Comparison of ENCODE assay signal across 16 mouse cellular contexts in the genomic region with DNA sequence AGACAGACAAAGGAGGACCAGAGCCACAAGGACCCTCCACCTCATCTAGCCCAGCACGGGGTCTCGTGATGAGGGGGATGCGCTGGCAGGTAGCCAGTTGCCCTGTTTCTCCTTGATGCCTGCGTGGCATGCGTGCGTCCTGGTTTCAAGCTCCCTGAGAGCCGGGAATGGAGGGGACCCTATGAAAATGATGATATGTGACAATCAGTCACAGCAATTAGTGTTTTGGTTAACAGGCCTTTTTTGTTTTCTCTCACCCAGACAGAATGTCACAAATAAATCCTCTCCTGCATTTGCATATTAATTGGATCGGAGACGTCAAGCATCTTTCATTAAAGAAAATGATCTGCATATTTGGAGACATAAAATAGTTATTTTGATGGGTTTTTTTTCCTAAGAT.
DNase-seq lines count a peak whose midpoint lies in the region; ATAC-seq and TF ChIP-seq lines count a peak whose summit lies in the region.
"Had no signal": no experiment of that assay in that cellular context is flagged by ENCODE, and none has a peak within 500 bp of the region (broad histone marks: within the 10 kb centered on the region; RNA-seq: fewer than 3 reads in every experiment).

No protein-coding gene starts in this region.

- H3K4me2 ChIP-seq in heart, embryonic 13.5 days = peak overlapping the region; percentile 18; the same call in 1 of the 2 replicates
- H3K4me2 ChIP-seq in hindbrain, embryonic 14.5 days (replicated peaks) = no peak overlapping the region
- H3K4me2 ChIP-seq in hindbrain, embryonic 11.5 days (replicated peaks; ENCODE audit: low read depth, low read length) = no peak overlapping the region
- H3K4me2 ChIP-seq in forebrain, embryonic 14.5 days (ENCODE audit: low read length) = no peak overlapping the region
- H3K4me2 ChIP-seq: hindbrain, embryonic 15.5 days; limb, embryonic 12.5 days; liver, embryonic 12.5 days had no signal

- H3K27me3 ChIP-seq in heart, embryonic 13.5 days (replicated peaks) = no peaks in the 10 kb centered on the region
- peaks cover 84% of the 10 kb centered on the region for H3K27me3 ChIP-seq in hindbrain, embryonic 14.5 days (ENCODE audit: control insufficient read depth, insufficient read depth, low read length)
- H3K27me3 ChIP-seq in hindbrain, embryonic 11.5 days (ENCODE audit: control insufficient read depth, insufficient read depth, low read length) = peaks cover 88% of the 10 kb centered on the region
- H3K27me3 ChIP-seq in forebrain, embryonic 14.5 days (replicated peaks; ENCODE audit: control insufficient read depth, insufficient read depth, low read length) = peaks cover 12% of the 10 kb centered on the region

- TF ChIP-seq POLR2A in brain, embryonic 14.5 days (IDR thresholded peaks at IDR 0.05; ENCODE audit: borderline replicate concordance, extremely low read depth, insufficient read depth, insufficient read length, poor library complexity, severe bottlenecking) = no peak

- intact Hi-C loops in heart, postnatal 10 days (cut with DNase I) = no loop called here

- 67% methylated on average over 9 of the region's 9 CpGs for WGBS in heart, embryonic 13.5 days
- WGBS in hindbrain, embryonic 14.5 days = 55% methylated on average over 9 of the region's 9 CpGs
- 74% methylated on average over 9 of the region's 9 CpGs for WGBS in hindbrain, embryonic 11.5 days
- WGBS in forebrain, embryonic 14.5 days = 25% methylated on average over 9 of the region's 9 CpGs

- peaks cover 86% of the 10 kb centered on the region for H3K4me1 ChIP-seq in heart, embryonic 13.5 days
- peaks cover 30% of the 10 kb centered on the region for H3K4me1 ChIP-seq in hindbrain, embryonic 14.5 days (replicated peaks; ENCODE audit: control insufficient read depth, insufficient read depth, low read length)
- peaks cover 11% of the 10 kb centered on the region for H3K4me1 ChIP-seq in hindbrain, embryonic 11.5 days (replicated peaks; ENCODE audit: control insufficient read depth, insufficient read depth, low read length)
- H3K4me1 ChIP-seq in forebrain, embryonic 14.5 days (ENCODE audit: control insufficient read depth, insufficient read depth, low read length) = peaks cover 26% of the 10 kb centered on the region

- no peaks in the 10 kb centered on the region for H3K9me3 ChIP-seq in heart, embryonic 13.5 days
- no peaks in the 10 kb centered on the region for H3K9me3 ChIP-seq in hindbrain, embryonic 14.5 days (ENCODE audit: control insufficient read depth, low read length)
- no peaks in the 10 kb centered on the region for H3K9me3 ChIP-seq in hindbrain, embryonic 11.5 days (ENCODE audit: control insufficient read depth, low read length)
- no peaks in the 10 kb centered on the region for H3K9me3 ChIP-seq in forebrain, embryonic 14.5 days (replicated peaks; ENCODE audit: control insufficient read depth, low read length)
- H3K9me3 ChIP-seq: hindbrain, embryonic 15.5 days; limb, embryonic 12.5 days; liver, embryonic 12.5 days had no signal

- H3K36me3 ChIP-seq in heart, embryonic 13.5 days = no peaks in the 10 kb centered on the region
- no peaks in the 10 kb centered on the region for H3K36me3 ChIP-seq in hindbrain, embryonic 14.5 days (replicated peaks; ENCODE audit: control insufficient read depth, insufficient read depth)
- no peaks in the 10 kb centered on the region for H3K36me3 ChIP-seq in hindbrain, embryonic 11.5 days (ENCODE audit: control insufficient read depth, insufficient read depth, low read length)
- H3K36me3 ChIP-seq in forebrain, embryonic 14.5 days (ENCODE audit: control insufficient read depth, insufficient read depth, low read length) = no peaks in the 10 kb centered on the region
- H3K36me3 ChIP-seq: hindbrain, embryonic 15.5 days; limb, embryonic 12.5 days; liver, embryonic 12.5 days had no signal

- ATAC-seq in heart, embryonic 13.5 days (ENCODE audit: extremely low read depth, insufficient number of reproducible peaks, low FRiP score, low TSS enrichment) = no peak
- ATAC-seq in hindbrain, embryonic 14.5 days (ENCODE audit: low FRiP score) = no peak
- no peak for ATAC-seq in hindbrain, embryonic 11.5 days (ENCODE audit: low FRiP score)
- no peak; the same call in 1 of the 2 replicates for ATAC-seq in forebrain, embryonic 14.5 days
- ATAC-seq: intestine, postnatal 0 days; liver, embryonic 12.5 days had no signal

- H3K27ac ChIP-seq in heart, embryonic 13.5 days (replicated peaks) = peak overlapping the region; percentile 98
- peak overlapping the region; percentile 45; the same call in 1 of the 2 replicates for H3K27ac ChIP-seq in hindbrain, embryonic 14.5 days
- H3K27ac ChIP-seq in hindbrain, embryonic 11.5 days (ENCODE audit: low read depth, low read length) = no peak overlapping the region
- no peak overlapping the region; the same call in 1 of the 2 replicates for H3K27ac ChIP-seq in forebrain, embryonic 14.5 days (ENCODE audit: low read depth, low read length)
- H3K27ac ChIP-seq: hindbrain, embryonic 15.5 days; limb, embryonic 12.5 days; liver, embryonic 12.5 days; stomach, postnatal 0 days had no signal

- no peak overlapping the region for H3K4me3 ChIP-seq in heart, embryonic 13.5 days
- no peak overlapping the region for H3K4me3 ChIP-seq in hindbrain, embryonic 14.5 days (replicated peaks; ENCODE audit: low read length)
- no peak overlapping the region for H3K4me3 ChIP-seq in hindbrain, embryonic 11.5 days (ENCODE audit: low read depth, low read length)
- H3K4me3 ChIP-seq in forebrain, embryonic 14.5 days (ENCODE audit: low read depth, low read length) = no peak overlapping the region
- H3K4me3 ChIP-seq: hindbrain, embryonic 15.5 days; limb, embryonic 12.5 days; liver, embryonic 12.5 days; myocyte had no signal

- peak overlapping the region; percentile 19 for H3K9ac ChIP-seq in heart, embryonic 13.5 days
- H3K9ac ChIP-seq in hindbrain, embryonic 14.5 days = no peak overlapping the region
- no peak overlapping the region for H3K9ac ChIP-seq in hindbrain, embryonic 11.5 days (ENCODE audit: low read depth, low read length)
- no peak overlapping the region for H3K9ac ChIP-seq in forebrain, embryonic 14.5 days (ENCODE audit: low read length)
- H3K9ac ChIP-seq: hindbrain, embryonic 15.5 days; limb, embryonic 12.5 days; liver, embryonic 12.5 days had no signal

- DNase-seq in heart, postnatal 10 days = no peak
- no peak for DNase-seq in hindbrain, embryonic 14.5 days (ENCODE audit: low spot score)
- no peak for DNase-seq in hindbrain, embryonic 11.5 days (ENCODE audit: low spot score)
- peak; percentile 68 for DNase-seq in brain, embryonic 14.5 days (ENCODE audit: low read depth)
- DNase-seq in forebrain, embryonic 14.5 days (ENCODE audit: low spot score) = peak; percentile 56
- no peak for DNase-seq in layer of hippocampus, postnatal 25 days (ENCODE audit: extremely low spot score in 1 of 2, low spot score in 1 of 2)
- DNase-seq: cerebellum, adult 8-10 months; lung, adult 2 months; right cerebral cortex, adult 18-20 months had no signal

- no peak for TF ChIP-seq CTCF in brain, embryonic 14.5 days (IDR thresholded peaks at IDR 0.05; ENCODE audit: borderline replicate concordance, extremely low read depth, insufficient read depth, insufficient read length)

Comparison
In these comparisons a context has a peak if more than half of its experiments do, and no peak if none do; other contexts are left out.
1. H3K27ac ChIP-seq: peak in heart, embryonic 13.5 days (single experiment) and hindbrain, embryonic 14.5 days (single experiment); none in hindbrain, embryonic 11.5 days (single experiment) and forebrain, embryonic 14.5 days (single experiment).
2. DNase-seq: peak in brain, embryonic 14.5 days (single experiment) and forebrain, embryonic 14.5 days (single experiment); none in heart, postnatal 10 days (0 of 2), hindbrain, embryonic 14.5 days (single experiment), hindbrain, embryonic 11.5 days (single experiment) and layer of hippocampus, postnatal 25 days (0 of 2).